Mouse (Mus musculus): ENCODE results near the gene Gcdh. TPM values are rescaled to one million over a fixed set of nuclear protein-coding genes. Genes with fewer than 3 reads are reported as not detected.

Gcdh gene
- polyA plus RNA-seq (2017; shearing (Covaris generic)) = 18.6 TPM

GRCm38 (mm10) chr8:84893709-84894134 lies at the start of gene Gcdh:
Gene Gcdh (minus strand): TSS chr8:84893921.

GRCm38 (mm10) chr8:84936962-84937546 lies 43.3 kb upstream of the Gcdh start, which contains the start of gene Mast1:
Gene Mast1 (minus strand): TSS chr8:84937359.

GRCm38 (mm10) chr8:84908421-84909161 lies 14.9 kb upstream of the Gcdh start, which contains the start of gene Dnase2a:
Gene Dnase2a (plus strand): TSS chr8:84908560.

GRCm38 (mm10) chr8:84901752-84902151 lies 8.0 kb upstream of the Gcdh start, which contains the start of gene Klf1:
Gene Klf1 (plus strand): TSS chr8:84901928.

GRCm38 (mm10) chr8:84871376-84872308 lies 22.1 kb downstream of the Gcdh start, which contains the start of gene Syce2:
Gene Syce2 (plus strand): TSS chr8:84872111.

GRCm38 (mm10) chr8:84856864-84857441 lies 36.8 kb downstream of the Gcdh start, which contains the start of gene Farsa:
Gene Farsa (plus strand): TSS chr8:84856989.

GRCm38 (mm10) chr8:84846722-84847572 lies 46.8 kb downstream of the Gcdh start, which contains the start of gene Calr:
Gene Calr (minus strand): TSS chr8:84846934.

GRCm38 (mm10) chr8:84840248-84840999 lies 53.3 kb downstream of the Gcdh start, which contains the start of gene Rad23a:
Gene Rad23a (minus strand): TSS chr8:84840665.

Other genes starting within 250 kb of the Gcdh start
- gene Ier2, start 231.1 kb downstream of the Gcdh start, polyA plus RNA-seq (2017; shearing (Covaris generic)) = 936 TPM
- gene Trmt1, start 207.6 kb downstream of the Gcdh start, polyA plus RNA-seq (2017; shearing (Covaris generic)) = 57.7 TPM
- gene Nacc1, start 206.1 kb downstream of the Gcdh start, polyA plus RNA-seq (2017; shearing (Covaris generic)) = 15.1 TPM
- gene Lyl1, start 192.5 kb downstream of the Gcdh start, polyA plus RNA-seq (2017; shearing (Covaris generic)) = not detected
- gene G430095P16Rik, start 170.9 kb downstream of the Gcdh start, polyA plus RNA-seq (2017; shearing (Covaris generic)) = 7.6 TPM
- 6.2 TPM for gene Nfix, start 93.6 kb downstream of the Gcdh start, polyA plus RNA-seq (2017; shearing (Covaris generic))
- gene Dand5, start 71.1 kb downstream of the Gcdh start, polyA plus RNA-seq (2017; shearing (Covaris generic)) = 2.1 TPM
- gene Gadd45gip1, start 62.4 kb downstream of the Gcdh start, polyA plus RNA-seq (2017; shearing (Covaris generic)) = 23.3 TPM
- 132 TPM for gene Rad23a, start 53.3 kb downstream of the Gcdh start, polyA plus RNA-seq (2017; shearing (Covaris generic))
- 572 TPM for gene Calr, start 47.0 kb downstream of the Gcdh start, polyA plus RNA-seq (2017; shearing (Covaris generic))
- 70.0 TPM for gene Farsa, start 36.9 kb downstream of the Gcdh start, polyA plus RNA-seq (2017; shearing (Covaris generic))
- gene Syce2, start 21.8 kb downstream of the Gcdh start, polyA plus RNA-seq (2017; shearing (Covaris generic)) = 4.4 TPM
- gene Klf1, start 8.0 kb upstream of the Gcdh start, polyA plus RNA-seq (2017; shearing (Covaris generic)) = not detected
- gene Dnase2a, start 14.6 kb upstream of the Gcdh start, polyA plus RNA-seq (2017; shearing (Covaris generic)) = 7.4 TPM
- gene Mast1, start 43.4 kb upstream of the Gcdh start, polyA plus RNA-seq (2017; shearing (Covaris generic)) = 0.50 TPM
- gene Rtbdn, start 53.1 kb upstream of the Gcdh start, polyA plus RNA-seq (2017; shearing (Covaris generic)) = not detected
- gene Gm49661, start 75.5 kb upstream of the Gcdh start, polyA plus RNA-seq (2017; shearing (Covaris generic)) = not detected
- 100 TPM for gene Prdx2, start 75.7 kb upstream of the Gcdh start, polyA plus RNA-seq (2017; shearing (Covaris generic))
- gene Rnaseh2a, start 75.8 kb upstream of the Gcdh start, polyA plus RNA-seq (2017; shearing (Covaris generic)) = 47.0 TPM
- 5,448 TPM for gene Junb, start 84.8 kb upstream of the Gcdh start, polyA plus RNA-seq (2017; shearing (Covaris generic))
- 17.0 TPM for gene Hook2, start 96.7 kb upstream of the Gcdh start, polyA plus RNA-seq (2017; shearing (Covaris generic))
- not detected for gene Best2, start 120.6 kb upstream of the Gcdh start, polyA plus RNA-seq (2017; shearing (Covaris generic))
- 27.0 TPM for gene Asna1, start 131.4 kb upstream of the Gcdh start, polyA plus RNA-seq (2017; shearing (Covaris generic))
- gene Trir, start 132.9 kb upstream of the Gcdh start, polyA plus RNA-seq (2017; shearing (Covaris generic)) = 176 TPM
- gene Tnpo2, start 143.0 kb upstream of the Gcdh start, polyA plus RNA-seq (2017; shearing (Covaris generic)) = 27.4 TPM
- gene Fbxw9, start 166.1 kb upstream of the Gcdh start, polyA plus RNA-seq (2017; shearing (Covaris generic)) = 4.4 TPM
- gene Gm5741, start 174.1 kb upstream of the Gcdh start, polyA plus RNA-seq (2017; shearing (Covaris generic)) = not detected
- 89.9 TPM for gene Dhps, start 177.8 kb upstream of the Gcdh start, polyA plus RNA-seq (2017; shearing (Covaris generic))
- 122 TPM for gene Wdr83os, start 186.8 kb upstream of the Gcdh start, polyA plus RNA-seq (2017; shearing (Covaris generic))
- gene Wdr83, start 187.4 kb upstream of the Gcdh start, polyA plus RNA-seq (2017; shearing (Covaris generic)) = 14.5 TPM
- 100 TPM for gene Man2b1, start 189.3 kb upstream of the Gcdh start, polyA plus RNA-seq (2017; shearing (Covaris generic))
- not detected for gene Zfp791, start 229.2 kb upstream of the Gcdh start, polyA plus RNA-seq (2017; shearing (Covaris generic))